10 mouse cellular contexts compared by ENCODE assay signal in genomic region chr15:101076071-101077000, GRCm38 (mm10). TPM values are rescaled to one million over a fixed set of nuclear protein-coding genes. Genes with fewer than 3 reads are reported as not detected.
DNase-seq lines count a peak whose midpoint lies in the region; ATAC-seq lines count a peak whose summit lies in the region.
"Had no signal": no experiment of that assay in that cellular context is flagged by ENCODE, and none has a peak within 500 bp of the region (broad histone marks: within the 10 kb centered on the region; RNA-seq: fewer than 3 reads in every experiment).

No protein-coding gene starts in this region.

- H3K4me3 ChIP-seq in intestine, embryonic 14.5 days (ENCODE audit: low read depth, low read length), result peak overlapping the region; percentile 80

- peaks cover 46% of the 10 kb centered on the region for H3K4me1 ChIP-seq in intestine, embryonic 14.5 days (replicated peaks; ENCODE audit: control insufficient read depth, insufficient read depth, low read length)

- 14% methylated on average over 26 of the region's 26 CpGs for WGBS in intestine, embryonic 14.5 days

- no peak for ATAC-seq in intestine, embryonic 14.5 days (replicated peaks; ENCODE audit: low FRiP score, low TSS enrichment, low read depth)
- no peak for ATAC-seq in granulocyte monocyte progenitor cell, adult 5-6 weeks (replicated peaks; ENCODE audit: poor library complexity, severe bottlenecking)
- ATAC-seq in megakaryocyte-erythroid progenitor cell, adult 5-6 weeks (replicated peaks; ENCODE audit: low FRiP score, low TSS enrichment, poor library complexity, severe bottlenecking), result no peak

- H3K9me3 ChIP-seq in intestine, embryonic 14.5 days (ENCODE audit: control insufficient read depth, low read length), result no peaks in the 10 kb centered on the region

- H3K9ac ChIP-seq in intestine, embryonic 14.5 days (ENCODE audit: low read length), result peak overlapping the region; percentile 93

- no peaks in the 10 kb centered on the region for H3K36me3 ChIP-seq in intestine, embryonic 14.5 days (ENCODE audit: control insufficient read depth, insufficient read depth, low read length)

- H3K27ac ChIP-seq in intestine, embryonic 14.5 days (ENCODE audit: low read depth), result peak overlapping the region; percentile 88; the same call in 1 of the 2 replicates

- DNase-seq in MN1 (ENCODE audit: low spot score), result peak; percentile 74
- DNase-seq in embryo, embryonic 10 days (ENCODE audit: low spot score), result peak; percentile 81
- no peak for DNase-seq in intestine, embryonic 14.5 days (ENCODE audit: low spot score)
- peak; percentile 71 for DNase-seq in mesoderm, embryonic 11.5 days (ENCODE audit: low read depth, low spot score)
- no peak for DNase-seq in spleen, postnatal 10 days (ENCODE audit: low spot score in 2 of 2)
- DNase-seq in adrenal gland, postnatal 25 days, result no peak

- H3K27me3 ChIP-seq in intestine, embryonic 14.5 days (replicated peaks; ENCODE audit: control insufficient read depth, insufficient read depth, low read length), result no peaks in the 10 kb centered on the region

- H3K4me2 ChIP-seq in intestine, embryonic 14.5 days (ENCODE audit: low read length), result peak overlapping the region; percentile 70

RNA-seq across cellular contexts. Expression of gene Fignl2, which starts 2.0 kb away (rescaled TPM):
- polyA plus RNA-seq in intestine, embryonic 14.5 days (2014; fragmentation: Nextera tagmentation; extraction: Ambion mirVana), result 0.43 and 0.55 TPM in 2 replicates
- total RNA-seq in adrenal gland, postnatal 25 days (2021), result 9.0 and 10.2 TPM in 2 replicates
- total RNA-seq in granulocyte monocyte progenitor cell, adult 5-6 weeks (2014; fragmentation: Nextera tagmentation), result not detected in 2 replicates
- not detected in 2 replicates for total RNA-seq in granulocyte monocyte progenitor cell, adult 5-6 weeks (2017)
- total RNA-seq in megakaryocyte-erythroid progenitor cell, adult 5-6 weeks (2014; fragmentation: Nextera tagmentation), result not detected in 2 replicates
- total RNA-seq in megakaryocyte-erythroid progenitor cell, adult 5-6 weeks (2017), result not detected in 2 replicates

RNA-seq across cellular contexts. Expression of gene Gm47841, which starts 29.1 kb away (rescaled TPM):
- not detected in 2 replicates for polyA plus RNA-seq in intestine, embryonic 14.5 days (2014; fragmentation: Nextera tagmentation; extraction: Ambion mirVana)
- not detected in 2 replicates for total RNA-seq in adrenal gland, postnatal 25 days (2021)
- total RNA-seq in granulocyte monocyte progenitor cell, adult 5-6 weeks (2014; fragmentation: Nextera tagmentation), result not detected in 2 replicates
- total RNA-seq in granulocyte monocyte progenitor cell, adult 5-6 weeks (2017), result not detected in 2 replicates
- not detected in 2 replicates for total RNA-seq in megakaryocyte-erythroid progenitor cell, adult 5-6 weeks (2014; fragmentation: Nextera tagmentation)
- total RNA-seq in megakaryocyte-erythroid progenitor cell, adult 5-6 weeks (2017), result not detected in 2 replicates
- polyA plus RNA-seq: thymus, postnatal 0 days had no signal

RNA-seq across cellular contexts. Expression of gene Ankrd33, which starts 39.2 kb away (rescaled TPM):
- not detected in 2 replicates for polyA plus RNA-seq in intestine, embryonic 14.5 days (2014; fragmentation: Nextera tagmentation; extraction: Ambion mirVana)
- total RNA-seq in adrenal gland, postnatal 25 days (2021), result 0.62 and 0.64 TPM in 2 replicates
- not detected in 2 replicates for total RNA-seq in granulocyte monocyte progenitor cell, adult 5-6 weeks (2014; fragmentation: Nextera tagmentation)
- total RNA-seq in granulocyte monocyte progenitor cell, adult 5-6 weeks (2017), result not detected in 2 replicates
- not detected in 2 replicates for total RNA-seq in megakaryocyte-erythroid progenitor cell, adult 5-6 weeks (2014; fragmentation: Nextera tagmentation)
- not detected in 2 replicates for total RNA-seq in megakaryocyte-erythroid progenitor cell, adult 5-6 weeks (2017)
- total RNA-seq: left cerebral cortex, postnatal 10 days had no signal
- polyA plus RNA-seq: thymus, postnatal 0 days had no signal

RNA-seq across cellular contexts. Expression of gene Acvrl1, which starts 52.0 kb away (rescaled TPM):
- 16.5 and 16.6 TPM in 2 replicates for polyA plus RNA-seq in intestine, embryonic 14.5 days (2014; fragmentation: Nextera tagmentation; extraction: Ambion mirVana)
- 11.1 and 15.5 TPM in 2 replicates for total RNA-seq in adrenal gland, postnatal 25 days (2021)
- total RNA-seq in granulocyte monocyte progenitor cell, adult 5-6 weeks (2014; fragmentation: Nextera tagmentation), result 0.30 TPM in 1 of 2 replicates, not detected in the other
- 0.73 and 2.7 TPM in 2 replicates for total RNA-seq in granulocyte monocyte progenitor cell, adult 5-6 weeks (2017)
- total RNA-seq in megakaryocyte-erythroid progenitor cell, adult 5-6 weeks (2014; fragmentation: Nextera tagmentation), result not detected in 2 replicates
- 3.3 TPM in 1 of 2 replicates, not detected in the other for total RNA-seq in megakaryocyte-erythroid progenitor cell, adult 5-6 weeks (2017)

Comparison
In these comparisons a context has a peak if more than half of its experiments do, and no peak if none do; other contexts are left out.
1. DNase-seq: peak in MN1 (single experiment), embryo, embryonic 10 days (single experiment) and mesoderm, embryonic 11.5 days (single experiment); none in intestine, embryonic 14.5 days (single experiment), spleen, postnatal 10 days (0 of 2) and adrenal gland, postnatal 25 days (single experiment).
2. RNA of gene Fignl2, which starts 2.0 kb away (total RNA-seq): 9.0 to 10.2 TPM in adrenal gland, postnatal 25 days; not detected in granulocyte monocyte progenitor cell, adult 5-6 weeks and not detected in megakaryocyte-erythroid progenitor cell, adult 5-6 weeks; every median in the first group is over 10 times any median in the second.